Mouse (Mus musculus): ENCODE results near the gene Gm42906.

The Gm42906 gene

GRCm38 (mm10) chr5:151145807-151146206 is 282.2 kb downstream of the Gm42906 start:
- no peak for DNase-seq (ENCODE audit: low spot score)

DNA sequence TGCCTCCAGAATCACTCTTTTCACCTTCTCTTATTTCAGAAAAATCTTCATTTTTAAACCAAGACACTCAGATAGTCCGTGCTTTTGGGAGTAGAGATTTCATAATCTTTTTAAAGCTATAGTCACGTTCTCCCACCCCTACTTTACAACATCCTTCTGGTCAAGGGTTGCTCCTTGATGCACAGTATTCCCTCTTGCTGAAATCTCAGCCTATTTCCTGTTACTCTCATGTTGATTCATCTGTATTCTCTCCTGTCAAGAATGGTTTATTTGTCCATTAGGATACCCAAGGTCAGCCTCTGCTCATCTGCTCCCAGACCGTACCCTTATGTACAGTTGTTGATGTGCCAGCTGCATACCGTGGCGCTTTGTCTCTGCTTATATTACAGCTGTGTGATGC is 284.0 kb downstream of the Gm42906 start:
- DNase-seq (ENCODE audit: low spot score), result no peak

GRCm38 (mm10) chr5:151142671-151143601 is 285.0 kb downstream of the Gm42906 start:
- DNase-seq (ENCODE audit: low spot score), result no peak

GRCm38 (mm10) chr5:151142241-151142640 is 285.7 kb downstream of the Gm42906 start:
- no peak for DNase-seq (ENCODE audit: low spot score)

- DNase-seq (ENCODE audit: low spot score), result no peak
Observed at GRCm38 (mm10) chr5:151137901-151138300, 290.1 kb downstream of the Gm42906 start.

GRCm38 (mm10) chr5:151137311-151137710 is 290.7 kb downstream of the Gm42906 start:
- DNase-seq (ENCODE audit: low spot score), result no peak

DNA sequence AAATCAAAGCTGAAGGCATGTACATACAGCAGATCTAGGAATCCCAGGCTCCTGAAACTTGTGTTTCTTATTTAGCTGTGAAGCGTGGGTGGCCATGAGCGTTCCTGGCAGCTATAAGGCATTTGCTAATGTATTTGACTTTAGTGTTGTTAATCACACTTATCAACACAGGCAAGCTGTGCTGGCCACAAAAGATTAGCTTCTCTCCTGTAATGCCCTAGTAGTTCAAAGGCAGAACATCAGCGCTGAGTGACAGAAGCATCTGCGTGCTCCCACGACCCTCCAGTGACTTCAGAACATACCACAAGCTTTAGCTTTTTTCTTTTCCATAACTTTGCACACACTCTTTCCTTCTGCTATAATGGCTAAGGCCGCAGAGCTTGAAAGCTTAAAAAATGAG is 292.0 kb downstream of the Gm42906 start:
- DNase-seq (ENCODE audit: low spot score), result no peak

DNA sequence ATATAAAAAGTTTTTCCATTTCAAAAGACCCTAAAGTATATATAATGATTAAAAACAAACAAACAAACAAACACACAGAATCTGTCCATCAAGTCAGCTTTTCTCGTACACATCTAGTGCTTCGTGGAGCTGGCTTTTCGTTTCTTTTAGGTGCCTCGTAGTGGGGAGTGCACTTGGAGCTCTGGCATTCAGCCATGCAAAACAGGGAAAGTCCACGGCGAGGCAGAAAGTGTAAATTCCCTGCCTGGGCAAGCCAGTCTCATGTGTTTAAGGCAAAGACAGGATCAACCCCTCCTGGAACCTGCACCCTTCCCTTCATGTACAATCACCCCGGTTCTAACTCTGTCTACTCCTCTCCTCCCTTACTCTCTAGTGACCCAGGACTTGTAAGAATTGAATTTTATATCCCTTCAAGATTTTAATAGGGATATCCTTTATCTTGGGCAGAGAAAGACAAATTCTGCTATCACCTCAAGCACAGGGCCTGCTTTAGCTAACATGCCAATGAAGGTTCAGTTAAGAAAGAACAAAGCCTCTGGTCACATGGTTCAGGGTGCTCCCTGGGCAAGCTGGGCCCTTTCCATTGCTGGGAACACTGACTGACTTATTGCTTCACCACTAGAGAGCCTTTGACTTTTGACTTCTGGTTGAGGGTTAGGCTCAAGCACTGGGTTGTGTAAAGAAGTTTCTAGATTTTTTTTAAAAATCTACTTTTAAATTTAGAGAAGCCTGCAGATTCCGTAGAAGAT is 292.7 kb downstream of the Gm42906 start:
- DNase-seq (ENCODE audit: low spot score), result no peak

DNA sequence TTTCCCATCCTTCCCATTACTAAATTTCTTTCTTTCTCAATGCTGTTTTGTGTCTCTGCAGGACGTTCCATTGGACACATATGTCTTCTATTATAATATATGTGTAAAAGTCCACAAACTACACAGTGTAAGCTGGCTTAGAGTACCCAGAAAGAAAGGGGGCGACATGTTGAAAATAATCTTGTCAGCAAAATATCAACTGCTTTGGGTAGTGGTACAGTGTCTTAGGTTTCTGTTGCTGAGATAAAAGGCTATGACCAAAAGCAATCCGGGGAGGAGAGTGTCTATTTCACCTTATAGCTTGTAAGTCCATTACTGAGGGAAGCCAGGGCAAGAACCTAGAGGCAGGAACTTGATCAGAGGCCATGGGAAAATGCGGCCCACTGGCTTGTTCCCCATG is 293.8 kb downstream of the Gm42906 start:
- no peak for DNase-seq (ENCODE audit: low spot score)

- DNase-seq (ENCODE audit: low spot score), result no peak
Observed at GRCm38 (mm10) chr5:151133744-151134143, 294.2 kb downstream of the Gm42906 start.

DNA sequence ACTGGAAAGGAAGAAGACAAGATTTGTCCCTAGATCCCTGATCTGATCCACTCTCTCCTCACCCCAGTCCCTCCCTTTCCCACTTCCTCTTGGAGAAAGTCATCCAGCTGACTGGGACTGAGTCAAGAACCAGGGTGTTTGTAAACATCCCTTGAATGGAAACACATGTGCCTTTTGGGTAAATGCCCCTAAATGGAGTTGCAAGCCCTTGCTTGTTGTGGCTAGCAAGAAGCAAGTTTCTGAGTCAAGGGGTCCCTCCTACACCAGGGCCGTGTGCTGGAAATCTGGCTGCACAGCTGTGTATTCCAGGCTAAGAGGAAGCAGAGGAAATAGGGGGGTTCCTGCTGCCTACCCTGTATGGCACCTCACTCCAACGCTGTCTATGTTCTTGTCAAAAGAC is 298.2 kb downstream of the Gm42906 start:
- DNase-seq (ENCODE audit: low spot score), result no peak

DNA sequence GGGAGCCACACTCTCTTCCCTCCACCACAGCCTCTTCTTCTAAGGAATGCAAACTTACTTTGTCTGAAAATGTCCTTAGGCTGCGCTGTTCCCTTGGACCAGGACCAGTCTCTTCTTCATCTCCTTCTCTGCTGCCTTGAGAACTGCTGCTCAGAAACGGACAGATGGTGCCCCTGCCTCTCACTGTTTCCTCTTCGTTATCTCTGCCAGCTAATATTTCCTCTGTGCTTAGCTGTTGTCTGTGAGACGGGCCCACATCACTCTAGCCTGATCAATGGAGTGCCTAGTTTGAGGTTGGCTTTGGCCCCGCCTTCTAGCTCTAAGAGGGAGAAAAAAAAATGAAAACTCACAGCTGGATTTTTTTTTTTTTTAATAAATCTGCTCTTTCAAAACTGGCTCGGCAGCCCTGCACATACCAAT is 300.7 kb downstream of the Gm42906 start:
- no peak for DNase-seq (ENCODE audit: low spot score)

DNA sequence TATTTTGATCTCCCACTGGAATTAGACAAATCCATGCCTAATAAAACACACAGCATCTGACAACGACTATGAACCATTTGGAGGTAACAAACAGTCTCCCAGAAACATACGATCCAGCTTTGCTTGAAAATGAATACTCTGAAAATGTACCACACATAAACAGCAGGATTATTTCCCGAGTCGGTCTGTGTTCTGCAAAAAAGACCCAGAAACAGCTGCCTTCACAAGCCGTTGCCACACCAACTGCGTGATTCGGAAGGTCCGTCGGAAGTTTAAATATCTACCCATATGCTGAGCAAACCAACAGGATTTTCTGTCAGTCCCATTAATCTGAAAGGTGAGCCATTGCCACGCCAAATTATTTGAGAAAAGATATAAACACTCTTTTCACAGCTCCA is 301.4 kb downstream of the Gm42906 start:
- DNase-seq (ENCODE audit: low spot score), result no peak

GRCm38 (mm10) chr5:151125985-151126607 is 301.9 kb downstream of the Gm42906 start:
- no peak for DNase-seq (ENCODE audit: low spot score)

DNA sequence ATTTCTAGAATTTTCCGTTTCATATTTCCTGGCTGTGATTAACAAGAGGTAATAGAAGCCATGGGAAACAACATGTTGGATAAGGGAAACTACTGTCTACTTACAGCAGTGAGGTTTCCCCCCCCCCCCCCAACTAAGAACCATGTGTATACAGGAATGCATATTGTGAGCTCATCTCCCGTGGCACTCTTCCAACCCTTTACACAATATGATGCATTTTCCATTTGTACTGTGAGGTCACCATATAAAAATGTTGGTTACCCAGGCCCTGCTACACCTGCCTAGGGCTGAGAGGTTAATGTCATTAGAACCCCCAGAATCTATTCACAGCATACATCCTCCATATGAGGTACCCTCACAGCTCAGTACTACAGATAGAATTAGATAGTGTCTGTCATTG is 310.1 kb downstream of the Gm42906 start:
- DNase-seq (ENCODE audit: low spot score), result no peak

DNA sequence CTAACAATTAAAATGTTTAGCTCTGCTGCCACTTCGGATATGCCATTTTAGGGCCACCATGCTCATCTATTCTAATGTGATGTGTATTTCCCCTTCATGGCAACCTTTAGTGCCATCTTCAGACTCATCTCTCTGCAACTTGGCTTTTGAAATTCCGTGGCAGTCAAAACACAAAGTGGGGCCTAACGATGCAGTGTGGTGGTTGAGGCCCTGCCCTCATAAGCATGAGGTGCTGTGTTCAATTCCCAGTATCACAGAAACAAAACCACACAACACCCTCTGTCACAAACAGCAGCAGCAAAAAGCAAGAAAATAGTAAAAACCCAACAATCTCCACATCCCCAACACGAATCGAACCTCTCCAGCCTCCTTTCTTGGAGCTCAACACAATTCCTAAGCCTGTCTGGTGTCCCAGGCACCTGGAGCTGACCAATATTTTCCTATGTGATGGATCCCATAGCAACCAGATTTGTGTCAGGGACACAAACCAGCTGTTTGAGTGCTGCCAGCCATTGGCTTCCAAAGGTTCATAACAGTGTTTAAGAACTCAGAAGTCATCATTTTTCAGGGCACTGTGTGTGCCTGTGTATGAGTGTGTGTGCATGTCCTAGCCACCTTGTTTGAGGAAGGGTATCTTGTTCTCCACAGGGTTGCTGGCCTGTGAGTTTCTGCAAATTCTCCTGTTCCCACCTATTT is 311.6 kb downstream of the Gm42906 start:
- no peak for DNase-seq (ENCODE audit: low spot score)

DNA sequence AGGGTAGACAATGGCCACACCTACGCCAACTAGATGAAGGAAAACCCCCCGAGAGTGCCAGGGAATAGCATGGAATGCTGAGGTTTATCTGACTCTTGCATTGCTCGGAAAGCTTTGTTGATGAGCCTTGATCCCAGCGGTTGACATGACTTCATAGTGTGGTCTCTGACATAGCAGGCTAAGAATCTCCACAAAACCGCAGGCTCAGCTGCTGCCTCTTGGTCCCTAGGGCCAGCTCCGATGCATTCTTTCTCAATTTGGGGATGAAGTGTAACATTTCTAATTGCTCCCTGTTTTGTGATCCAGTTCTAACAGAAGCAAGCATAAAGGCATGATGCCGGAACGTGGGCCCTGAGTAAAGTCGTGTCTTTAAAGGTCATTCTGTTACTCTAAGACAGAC is 315.2 kb downstream of the Gm42906 start:
- no peak for DNase-seq (ENCODE audit: low spot score)

GRCm38 (mm10) chr5:151111080-151111871 is 316.7 kb downstream of the Gm42906 start:
- DNase-seq (ENCODE audit: low spot score), result no peak

DNA sequence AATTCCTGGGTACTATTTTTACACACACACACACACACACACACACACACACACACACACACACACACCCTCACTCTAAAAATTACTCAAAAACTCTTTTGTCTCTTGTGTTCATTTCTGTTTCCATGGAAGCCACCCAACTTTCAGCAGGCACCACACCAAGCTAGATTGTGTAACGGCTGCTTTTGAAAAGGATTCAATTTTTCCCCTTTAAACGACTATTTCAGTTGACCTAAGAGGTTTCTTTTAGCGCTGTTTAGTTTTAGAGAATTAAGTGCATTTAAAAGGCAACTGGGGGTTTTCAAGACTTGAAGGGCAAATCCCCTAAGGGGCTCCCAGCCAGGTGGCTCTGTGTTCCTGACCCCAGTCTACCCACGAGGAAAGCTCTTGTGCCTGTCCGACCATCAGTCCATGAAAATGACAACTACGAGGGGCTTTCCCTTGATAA is 317.5 kb downstream of the Gm42906 start:
- DNase-seq (ENCODE audit: low spot score), result no peak

GRCm38 (mm10) chr5:151109822-151110221 is 318.1 kb downstream of the Gm42906 start:
- DNase-seq (ENCODE audit: low spot score), result no peak

DNA sequence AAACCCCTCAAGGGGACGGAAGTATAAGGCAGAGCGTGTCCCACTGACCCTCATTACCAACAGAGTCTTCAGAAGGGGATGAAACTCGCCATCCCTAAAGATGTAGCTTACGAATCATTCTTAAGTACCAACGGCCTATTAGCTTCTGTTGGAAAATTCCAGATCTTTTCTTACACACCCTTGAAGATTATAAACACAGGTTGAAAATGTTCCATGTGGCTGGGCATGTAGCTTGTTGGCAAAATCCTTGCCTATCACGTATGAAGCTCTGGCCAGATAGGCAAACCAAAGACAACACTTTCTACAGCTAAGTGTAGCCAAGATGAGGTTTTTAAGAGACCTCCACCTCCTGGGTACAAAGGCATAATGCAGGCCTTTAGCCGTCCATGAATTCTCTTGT is 319.0 kb downstream of the Gm42906 start:
- DNase-seq (ENCODE audit: low spot score), result no peak
